Mouse (Mus musculus) thymus, adult 2 months (tissue): ENCODE data around the gene Fgf4. TPM values are rescaled to one million over a fixed set of nuclear protein-coding genes. Genes with fewer than 3 reads are reported as not detected.
"Not testable (repeated sequence)": the region's sequence is repeated elsewhere in the genome, so short reads cannot be mapped to it uniquely, and the experiment has no call there.

Source experiments
- DNase-seq: peaks from one replicate; pipeline ENCODE4 v3.0.0; 2021
- H3K27ac ChIP-seq: fragments of 200-500 bp; 2 replicates; pipeline ENCODE4 v1.5.1; 2012; ENCODE audit warnings: low read length, control low read depth; ENCODE audit not compliant: control insufficient read depth, insufficient read depth
- H3K27me3 ChIP-seq: fragments of 200-500 bp; 2 replicates; pipeline ENCODE4 v1.6.1; 2012; ENCODE audit warnings: mild to moderate bottlenecking, low read length, moderate library complexity, mixed read lengths; ENCODE audit not compliant: control insufficient read depth, insufficient read depth
- H3K36me3 ChIP-seq: fragments of 200-500 bp; 2 replicates; pipeline ENCODE4 v1.6.1; 2012; ENCODE audit warnings: mild to moderate bottlenecking, low read length, moderate library complexity; ENCODE audit not compliant: control insufficient read depth, insufficient read depth
- H3K4me1 ChIP-seq: fragments of 200-500 bp; replicated peaks from 2 replicates; pipeline ENCODE4 v1.6.1; 2012; ENCODE audit warnings: low read length; ENCODE audit not compliant: control insufficient read depth, insufficient read depth
- H3K4me3 ChIP-seq: fragments of 200-500 bp; 2 replicates; pipeline ENCODE4 v1.5.1; 2012; ENCODE audit warnings: mild to moderate bottlenecking, low read length, control low read depth, moderate library complexity; ENCODE audit not compliant: control insufficient read depth, insufficient read depth
- CTCF ChIP-seq: fragments of 200-500 bp; IDR thresholded peaks from 2 replicates; pipeline ENCODE4 v1.5.1; 2012; ENCODE audit warnings: mild to moderate bottlenecking, control low read depth, low read length, moderate library complexity, borderline replicate concordance; ENCODE audit not compliant: control insufficient read depth, poor library complexity, insufficient read depth; ENCODE audit errors: extremely low read depth
- POLR2A ChIP-seq: fragments of 200-500 bp; IDR thresholded peaks from 2 replicates; pipeline ENCODE4 v1.6.1; 2012; ENCODE audit warnings: mild to moderate bottlenecking, low read length, control low read depth, moderate library complexity; ENCODE audit not compliant: control insufficient read depth, poor library complexity, insufficient read depth; ENCODE audit errors: extremely low read depth
- WGBS: fragments of 180-500 bp; shearing (Covaris S2); methylation state at CpG from one replicate; pipeline ENCODE4 v1.1.7; 2018; 5-methylcytosine and 5-hydroxymethylcytosine counted together
- polyA plus RNA-seq: library from polyadenylated mRNA; depleted of rRNA; stranded (reverse); fragments of >200 nt; gene quantifications from 2 replicates; pipeline ENCODE4 v1.2.3, GENCODE M21; 2012

The Fgf4 gene
- polyA plus RNA-seq, 1 experiment: 0.19 TPM

DNA sequence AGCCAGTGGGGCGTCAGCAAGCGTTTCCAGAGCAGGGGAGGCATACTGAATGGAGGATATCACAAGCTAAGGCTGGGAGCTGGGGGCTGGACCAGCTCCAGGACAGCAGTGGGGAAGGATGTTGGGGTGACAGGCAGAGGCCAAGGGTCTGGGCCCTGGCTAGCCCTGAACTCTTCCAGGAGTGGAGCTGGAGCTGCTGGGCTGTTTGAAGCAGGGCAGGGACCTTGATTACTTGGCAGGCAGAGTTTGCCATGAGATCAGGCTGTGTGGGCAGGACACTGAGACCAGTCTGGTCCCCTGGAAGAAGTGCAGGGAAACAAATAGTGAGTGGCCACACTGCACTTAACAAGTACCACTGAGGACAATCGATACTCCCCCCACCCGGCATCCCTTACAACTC is 27.1 kb downstream of the Fgf4 start:
- WGBS: 90% methylated on average over 4 of the region's 4 CpGs
- no peak for DNase-seq
- H3K4me1 ChIP-seq: no peaks in the 10 kb centered on the region
- no peaks in the 10 kb centered on the region for H3K36me3 ChIP-seq
- TF ChIP-seq CTCF (no peak), POLR2A (no peak)
- H3K27ac ChIP-seq: no peak overlapping the region
- H3K4me3 ChIP-seq: no peak overlapping the region
- no peaks in the 10 kb centered on the region for H3K27me3 ChIP-seq

- no peak for DNase-seq
- no peaks in the 10 kb centered on the region for H3K27me3 ChIP-seq
- H3K36me3 ChIP-seq: no peaks in the 10 kb centered on the region
- H3K27ac ChIP-seq: no peak overlapping the region
- 100% methylated on average over 1 of the region's 1 CpGs for WGBS
- H3K4me1 ChIP-seq: no peaks in the 10 kb centered on the region
- TF ChIP-seq POLR2A: no peak
- TF ChIP-seq CTCF: no peak
- no peak overlapping the region for H3K4me3 ChIP-seq
Observed at GRCm38 (mm10) chr7:144878401-144878800, 31.2 kb downstream of the Fgf4 start.

- Histone ChIP-seq H3K36me3 (no peaks in the 10 kb centered on the region), H3K27me3 (no peaks in the 10 kb centered on the region), H3K4me3 (no peak overlapping the region), H3K27ac (no peak overlapping the region), H3K4me1 (no peaks in the 10 kb centered on the region)
- TF ChIP-seq CTCF: no peak
- no peak for TF ChIP-seq POLR2A
- 83% methylated on average over 2 of the region's 2 CpGs for WGBS
- DNase-seq: no peak
Observed at GRCm38 (mm10) chr7:144883106-144883505, 35.9 kb downstream of the Fgf4 start.

GRCm38 (mm10) chr7:144887672-144888071 is 40.5 kb downstream of the Fgf4 start:
- H3K27me3 ChIP-seq: no peaks in the 10 kb centered on the region; the same call in 1 of the 2 replicates
- no peaks in the 10 kb centered on the region for H3K36me3 ChIP-seq
- no peak for TF ChIP-seq POLR2A
- no peak for TF ChIP-seq CTCF
- 81% methylated on average over 2 of the region's 2 CpGs for WGBS
- no peak for DNase-seq
- H3K4me3 ChIP-seq: no peak overlapping the region
- no peaks in the 10 kb centered on the region for H3K4me1 ChIP-seq
- H3K27ac ChIP-seq: no peak overlapping the region

- DNase-seq: no peak
- H3K27ac ChIP-seq: no peak overlapping the region
- 31% methylated on average over 18 of the region's 18 CpGs for WGBS
- no peak overlapping the region for H3K4me3 ChIP-seq
- no peaks in the 10 kb centered on the region; the same call in 1 of the 2 replicates for H3K27me3 ChIP-seq
- TF ChIP-seq CTCF (no peak), POLR2A (no peak)
- H3K4me1 ChIP-seq: no peaks in the 10 kb centered on the region
- no peaks in the 10 kb centered on the region for H3K36me3 ChIP-seq
Observed at GRCm38 (mm10) chr7:144888564-144889299, 41.6 kb downstream of the Fgf4 start.

DNA sequence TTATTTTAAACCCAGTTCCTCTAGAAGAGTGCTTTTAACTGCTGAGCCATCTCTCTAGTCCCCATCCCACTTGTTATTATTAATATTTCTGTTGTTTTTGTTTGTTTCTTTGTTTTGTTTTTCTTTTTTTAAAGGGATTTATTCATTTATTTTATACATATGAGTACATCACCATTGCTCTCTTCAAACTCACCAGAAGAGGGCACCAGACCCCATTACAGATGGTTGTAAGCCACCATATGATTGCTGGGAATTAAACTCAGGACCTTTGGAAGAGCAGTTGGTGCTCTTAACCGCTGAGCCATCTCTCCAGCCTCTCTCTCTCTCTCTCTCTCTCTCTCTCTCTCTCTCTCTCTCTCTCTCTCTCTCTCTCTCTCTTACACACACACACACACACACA is 43.5 kb downstream of the Fgf4 start:
- H3K4me3 ChIP-seq, H3K27ac ChIP-seq, H3K27me3 ChIP-seq, H3K4me1 ChIP-seq, H3K36me3 ChIP-seq, DNase-seq: not testable (repeated sequence)
- WGBS: 92% methylated on average over 1 of the region's 1 CpGs

- Histone ChIP-seq H3K27ac (no peak overlapping the region), H3K36me3 (no peaks in the 10 kb centered on the region), H3K4me1 (peaks cover 2% of the 10 kb centered on the region; the same call in 1 of the 2 replicates), H3K27me3 (peaks cover 13% of the 10 kb centered on the region; the same call in 1 of the 2 replicates), H3K4me3 (no peak overlapping the region)
- no peak for TF ChIP-seq CTCF
- TF ChIP-seq POLR2A: no peak
- 97% methylated on average over 2 of the region's 2 CpGs for WGBS
- DNase-seq: no peak
Observed at GRCm38 (mm10) chr7:144891863-144892262, 44.7 kb downstream of the Fgf4 start.

DNA sequence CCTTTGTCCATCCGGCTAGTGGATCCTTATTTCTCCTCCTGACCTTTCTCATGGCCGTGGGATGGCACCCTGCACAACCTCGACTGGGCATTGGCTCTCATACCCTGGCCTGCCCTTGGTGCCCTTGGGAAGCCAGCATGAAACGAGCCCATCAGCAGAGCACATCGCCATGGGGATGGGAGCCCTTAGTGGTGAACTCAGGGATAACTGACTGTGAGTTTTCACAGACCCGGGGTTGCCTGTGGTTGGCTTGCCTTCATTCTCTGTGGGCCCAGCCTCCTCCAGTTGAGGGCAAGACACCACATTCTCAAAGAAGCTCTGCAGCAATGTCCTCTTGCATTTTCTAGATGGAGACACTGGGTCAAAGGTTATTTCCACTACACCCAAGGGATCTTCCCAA is 45.2 kb downstream of the Fgf4 start:
- Histone ChIP-seq H3K36me3 (no peaks in the 10 kb centered on the region), H3K4me3 (no peak overlapping the region), H3K27ac (no peak overlapping the region), H3K27me3 (peaks cover 16% of the 10 kb centered on the region; the same call in 1 of the 2 replicates), H3K4me1 (peaks cover 5% of the 10 kb centered on the region; the same call in 1 of the 2 replicates)
- no peak for TF ChIP-seq CTCF
- TF ChIP-seq POLR2A: no peak
- 61% methylated on average over 6 of the region's 6 CpGs for WGBS
- DNase-seq: no peak
